Mouse (Mus musculus) limb, embryonic 14.5 days (tissue): ENCODE measurements around the gene Rpl11. TPM values are rescaled to one million over a fixed set of nuclear protein-coding genes. Genes with fewer than 3 reads are reported as not detected.
A peak's percentile ranks its signal among the peaks of the same experiment; 100 is the strongest.
"Not testable (repeated sequence)": the region's sequence is repeated elsewhere in the genome, so short reads cannot be mapped to it uniquely, and the experiment has no call there.

Experiments used
- ATAC-seq: fragments of 200-750 bp; cut with Nextera tagmentation; 2 replicates; pipeline ENCODE4 v1.8.0; 2017; ENCODE audit warnings: low read depth, moderate number of reproducible peaks, moderate TSS enrichment; ENCODE audit not compliant: low FRiP score
- DNase-seq: peaks from one replicate; pipeline ENCODE4 v3.0.0-alpha.2; 2015; ENCODE audit warnings: low spot score
- H3K27ac ChIP-seq: fragments of 300-500 bp; sonication (generic); replicated peaks from 2 replicates; pipeline ENCODE4 v1.5.1; 2014; ENCODE audit warnings: low read depth, mild to moderate bottlenecking, low read length, moderate library complexity, mixed read lengths
- H3K27me3 ChIP-seq: fragments of 300-500 bp; sonication (generic); 2 replicates; pipeline ENCODE4 v1.6.1; 2014; ENCODE audit warnings: low read length, mixed read lengths; ENCODE audit not compliant: control insufficient read depth, insufficient read depth
- H3K36me3 ChIP-seq: fragments of 300-500 bp; sonication (generic); 2 replicates; pipeline ENCODE4 v1.6.1; 2014; ENCODE audit warnings: mild to moderate bottlenecking, low read length, moderate library complexity, mixed read lengths; ENCODE audit not compliant: control insufficient read depth, insufficient read depth
- H3K4me1 ChIP-seq: fragments of 300-500 bp; sonication (generic); 2 replicates; pipeline ENCODE4 v1.6.1; 2014; ENCODE audit warnings: antibody characterized with exemption, low read length, mixed read lengths; ENCODE audit not compliant: control insufficient read depth, insufficient read depth
- H3K4me2 ChIP-seq: fragments of 300-500 bp; sonication (generic); replicated peaks from 2 replicates; pipeline ENCODE4 v1.6.1; 2014; ENCODE audit warnings: low read depth, mild to moderate bottlenecking, low read length, moderate library complexity; ENCODE audit not compliant: severe bottlenecking
- H3K4me3 ChIP-seq: fragments of 300-500 bp; sonication (generic); replicated peaks from 2 replicates; pipeline ENCODE4 v1.5.1; 2014; ENCODE audit warnings: low read length
- H3K9ac ChIP-seq: fragments of 300-500 bp; sonication (generic); 2 replicates; pipeline ENCODE4 v1.6.1; 2014; ENCODE audit warnings: mild to moderate bottlenecking, low read depth, low read length, moderate library complexity; ENCODE audit not compliant: severe bottlenecking
- H3K9me3 ChIP-seq: fragments of 300-500 bp; sonication (generic); 2 replicates; pipeline ENCODE4 v1.6.1; 2016; ENCODE audit warnings: low read length; ENCODE audit not compliant: control insufficient read depth
- POLR2A ChIP-seq: fragments of 200-500 bp; IDR thresholded peaks from 2 replicates; pipeline ENCODE4 v1.8.0; 2012; ENCODE audit warnings: inconsistent platforms, mild to moderate bottlenecking, moderate library complexity, borderline replicate concordance; ENCODE audit not compliant: insufficient read depth, insufficient read length; ENCODE audit errors: extremely low read depth
- WGBS: fragments of 180-500 bp; shearing (Covaris S2); extraction: QIAGEN DNeasy Blood & Tissue Kit; methylation state at CpG from one replicate; pipeline ENCODE4 v1.1.7; 2014; 5-methylcytosine and 5-hydroxymethylcytosine counted together
- polyA plus RNA-seq, 2 experiments: library from polyadenylated mRNA; depleted of rRNA in 1 of 2; stranded (reverse) in 1 of 2; unstranded in 1 of 2; fragments of >200 nt; fragmentation: Nextera tagmentation in 1 of 2; extraction: Ambion mirVana in 1 of 2; gene quantifications; 2 replicates each; pipeline versions ENCODE4 v1.2.1 to v1.2.3; 2012 to 2014

Gene Rpl11
- polyA plus RNA-seq, 2 experiments: 591 to 1,343 TPM

DNA sequence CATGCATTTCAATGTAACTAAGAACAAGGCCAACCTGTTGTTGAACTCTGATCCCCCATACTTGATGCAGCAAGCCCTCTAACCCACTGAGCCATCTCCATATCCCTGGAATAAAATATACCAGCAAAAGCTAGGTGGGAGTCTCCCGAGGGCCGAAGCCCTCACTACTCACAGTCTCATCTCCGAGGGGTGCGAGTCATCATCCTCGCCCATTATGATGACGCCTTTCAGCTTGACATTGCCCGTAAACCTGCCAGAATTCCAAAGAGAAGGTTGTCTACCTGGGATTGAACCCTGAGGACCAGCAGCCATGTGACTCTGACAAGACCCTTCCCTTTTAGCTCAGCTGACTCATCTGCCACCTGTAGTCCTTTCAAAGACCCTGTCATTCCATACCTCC is 67.5 kb downstream of the Rpl11 start:
- Histone ChIP-seq H3K27me3 (no peaks in the 10 kb centered on the region), H3K4me3 (peak overlapping the region; percentile 93), H3K9me3 (no peaks in the 10 kb centered on the region), H3K36me3 (peaks cover 35% of the 10 kb centered on the region), H3K27ac (no peak overlapping the region), H3K9ac (peak overlapping the region; percentile 90; the same call in 1 of the 2 replicates), H3K4me2 (peak overlapping the region; percentile 79), H3K4me1 (peaks cover 11% of the 10 kb centered on the region)
- 84% methylated on average over 7 of the region's 7 CpGs for WGBS
- DNase-seq: no peak
- TF ChIP-seq POLR2A: no peak
- no peak for ATAC-seq

DNA sequence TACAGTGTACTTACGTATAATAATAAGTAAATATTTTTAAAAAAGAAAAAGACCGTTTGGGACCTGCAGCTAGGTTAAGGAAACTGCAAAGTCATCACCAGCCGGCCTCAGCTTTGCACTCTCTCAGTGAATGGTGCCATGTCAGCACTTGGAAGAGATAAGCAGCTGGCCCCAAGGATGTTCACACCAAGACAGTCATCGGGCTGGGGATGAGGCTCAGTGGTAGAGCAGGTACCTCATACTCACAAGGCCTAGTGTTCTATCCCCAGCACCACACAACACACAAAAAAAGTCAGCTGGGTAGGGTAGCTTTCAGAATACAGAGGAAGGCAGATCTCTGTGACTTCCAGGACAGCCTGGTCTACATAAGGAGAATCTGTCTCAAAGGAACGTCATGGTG is 68.0 kb downstream of the Rpl11 start:
- WGBS: 91% methylated on average over 5 of the region's 5 CpGs
- no peak for ATAC-seq
- H3K4me1 ChIP-seq: peaks cover 11% of the 10 kb centered on the region
- no peaks in the 10 kb centered on the region for H3K27me3 ChIP-seq
- no peak overlapping the region for H3K4me3 ChIP-seq
- no peak for TF ChIP-seq POLR2A
- peaks cover 37% of the 10 kb centered on the region for H3K36me3 ChIP-seq
- peak overlapping the region; percentile 79; the same call in 1 of the 2 replicates for H3K4me2 ChIP-seq
- no peaks in the 10 kb centered on the region for H3K9me3 ChIP-seq
- no peak overlapping the region for H3K27ac ChIP-seq
- H3K9ac ChIP-seq: no peak overlapping the region
- DNase-seq: no peak

DNA sequence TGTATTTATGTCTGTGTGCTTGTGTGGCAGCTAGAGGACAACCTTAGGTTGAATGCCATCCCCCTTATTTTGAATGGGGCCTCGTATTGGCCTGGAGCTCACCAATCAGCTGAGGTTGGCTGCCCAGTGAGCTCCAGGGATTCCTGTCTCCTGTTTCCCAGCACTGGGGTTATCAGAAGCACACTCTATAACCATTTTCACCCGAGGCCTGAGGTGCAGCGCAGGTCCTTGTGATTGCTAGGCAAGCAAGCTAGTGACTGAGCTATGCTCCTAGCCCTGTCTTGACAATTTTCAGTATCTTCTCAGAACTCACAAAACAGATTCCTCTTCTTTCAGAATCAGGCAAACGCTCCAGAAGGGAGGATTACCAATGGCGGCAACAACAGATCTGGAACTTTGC is 68.7 kb downstream of the Rpl11 start:
- Histone ChIP-seq H3K9ac (no peak overlapping the region), H3K9me3 (no peaks in the 10 kb centered on the region), H3K27me3 (no peaks in the 10 kb centered on the region), H3K27ac (no peak overlapping the region), H3K4me1 (peaks cover 11% of the 10 kb centered on the region), H3K4me2 (no peak overlapping the region), H3K4me3 (no peak overlapping the region), H3K36me3 (peaks cover 37% of the 10 kb centered on the region)
- ATAC-seq (no peak), DNase-seq (no peak)
- WGBS: 87% methylated on average over 5 of the region's 5 CpGs
- TF ChIP-seq POLR2A: no peak

DNA sequence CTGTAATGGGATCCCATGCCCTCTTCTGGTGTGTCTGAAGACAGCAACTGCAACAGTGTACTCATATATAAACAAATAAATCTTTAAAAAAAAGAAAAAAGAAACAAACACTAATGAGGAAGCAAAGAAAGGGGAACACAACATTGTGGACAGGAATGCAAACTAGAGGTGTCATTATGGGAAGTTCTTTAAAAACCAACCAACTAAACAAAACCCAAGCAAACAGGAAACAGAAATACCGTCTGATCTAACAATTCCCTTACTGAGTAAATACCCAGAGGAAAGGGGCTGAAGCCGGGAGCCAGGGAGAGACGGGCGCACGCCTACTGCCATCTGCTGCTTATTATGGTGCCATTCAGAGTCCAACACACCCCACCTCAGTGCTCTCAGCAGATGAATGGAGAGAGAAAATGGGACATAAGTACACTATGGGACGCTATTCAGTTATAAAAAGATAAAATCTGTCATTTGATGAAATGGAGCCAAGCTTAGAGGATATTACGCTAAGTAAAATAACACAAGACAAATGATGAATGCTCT is 71.6 kb downstream of the Rpl11 start:
- Histone ChIP-seq H3K36me3 (peaks cover 60% of the 10 kb centered on the region), H3K27ac (no peak overlapping the region), H3K9ac (no peak overlapping the region), H3K4me3 (no peak overlapping the region), H3K4me2 (no peak overlapping the region), H3K4me1 (peaks cover 8% of the 10 kb centered on the region), H3K27me3 (no peaks in the 10 kb centered on the region), H3K9me3 (no peaks in the 10 kb centered on the region)
- no peak for TF ChIP-seq POLR2A
- ATAC-seq (no peak), DNase-seq (no peak)
- WGBS: 77% methylated on average over 7 of the region's 7 CpGs

DNA sequence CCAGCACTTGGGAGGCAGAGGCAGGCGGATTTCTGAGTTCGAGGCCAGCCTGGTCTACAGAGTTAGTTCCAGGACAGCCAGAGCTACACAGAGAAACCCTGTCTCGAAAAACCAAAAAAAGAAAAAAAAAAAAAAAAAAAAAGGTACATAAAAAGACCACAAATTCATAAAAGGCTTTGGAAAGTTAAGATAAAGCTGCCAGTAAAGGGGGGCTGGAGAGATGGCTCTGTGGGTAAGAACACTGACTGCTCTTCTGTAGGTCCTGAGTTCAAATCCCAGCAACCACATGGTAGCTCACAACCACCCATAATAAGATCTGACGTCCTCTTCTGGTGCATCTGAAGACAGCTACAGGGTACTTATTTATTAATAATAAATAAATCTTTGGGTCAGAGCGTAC is 73.0 kb downstream of the Rpl11 start:
- DNase-seq, H3K27me3 ChIP-seq, H3K4me3 ChIP-seq, H3K4me1 ChIP-seq, H3K4me2 ChIP-seq, H3K9me3 ChIP-seq, ATAC-seq, H3K9ac ChIP-seq, H3K27ac ChIP-seq: not testable (repeated sequence)
- 96% methylated on average over 5 of the region's 5 CpGs for WGBS
- H3K36me3 ChIP-seq: peaks cover 72% of the 10 kb centered on the region

Other genes with a start within 250 kb of the Rpl11 start
- 139 and 145 TPM in 2 replicates for gene Srsf10, start 197.7 kb downstream of the Rpl11 start, polyA plus RNA-seq (2012; rRNA removed)
- gene Srsf10, start 197.7 kb downstream of the Rpl11 start, polyA plus RNA-seq (2014; fragmentation: Nextera tagmentation; extraction: Ambion mirVana): 258 and 273 TPM in 2 replicates
- gene Pnrc2, start 179.6 kb downstream of the Rpl11 start, polyA plus RNA-seq (2012; rRNA removed): 105 and 106 TPM in 2 replicates
- 165 and 178 TPM in 2 replicates for gene Pnrc2, start 179.6 kb downstream of the Rpl11 start, polyA plus RNA-seq (2014; fragmentation: Nextera tagmentation; extraction: Ambion mirVana)
- 0.70 TPM in 2 replicates for gene Cnr2, start 158.0 kb downstream of the Rpl11 start, polyA plus RNA-seq (2012; rRNA removed)
- 0.57 and 0.94 TPM in 2 replicates for gene Cnr2, start 158.0 kb downstream of the Rpl11 start, polyA plus RNA-seq (2014; fragmentation: Nextera tagmentation; extraction: Ambion mirVana)
- 45.6 and 50.1 TPM in 2 replicates for gene Fuca1, start 132.7 kb downstream of the Rpl11 start, polyA plus RNA-seq (2012; rRNA removed)
- gene Fuca1, start 132.7 kb downstream of the Rpl11 start, polyA plus RNA-seq (2014; fragmentation: Nextera tagmentation; extraction: Ambion mirVana): 80.8 and 92.8 TPM in 2 replicates
- gene Hmgcl, start 107.0 kb downstream of the Rpl11 start, polyA plus RNA-seq (2012; rRNA removed): 60.8 and 69.7 TPM in 2 replicates
- 93.4 and 97.6 TPM in 2 replicates for gene Hmgcl, start 107.0 kb downstream of the Rpl11 start, polyA plus RNA-seq (2014; fragmentation: Nextera tagmentation; extraction: Ambion mirVana)
- 83.7 and 101 TPM in 2 replicates for gene Gale, start 89.7 kb downstream of the Rpl11 start, polyA plus RNA-seq (2012; rRNA removed)
- gene Gale, start 89.7 kb downstream of the Rpl11 start, polyA plus RNA-seq (2014; fragmentation: Nextera tagmentation; extraction: Ambion mirVana): 52.0 and 59.3 TPM in 2 replicates
- 106 and 133 TPM in 2 replicates for gene Lypla2, start 80.8 kb downstream of the Rpl11 start, polyA plus RNA-seq (2012; rRNA removed)
- 105 and 117 TPM in 2 replicates for gene Lypla2, start 80.8 kb downstream of the Rpl11 start, polyA plus RNA-seq (2014; fragmentation: Nextera tagmentation; extraction: Ambion mirVana)
- 49.1 and 50.2 TPM in 2 replicates for gene Pithd1, start 66.2 kb downstream of the Rpl11 start, polyA plus RNA-seq (2012; rRNA removed)
- 52.6 and 59.9 TPM in 2 replicates for gene Pithd1, start 66.2 kb downstream of the Rpl11 start, polyA plus RNA-seq (2014; fragmentation: Nextera tagmentation; extraction: Ambion mirVana)
- 21.6 and 28.1 TPM in 2 replicates for gene Eloa, start 31.7 kb downstream of the Rpl11 start, polyA plus RNA-seq (2012; rRNA removed)
- 50.5 and 50.8 TPM in 2 replicates for gene Eloa, start 31.7 kb downstream of the Rpl11 start, polyA plus RNA-seq (2014; fragmentation: Nextera tagmentation; extraction: Ambion mirVana)
- 417 and 561 TPM in 2 replicates for gene Id3, start 90.1 kb upstream of the Rpl11 start, polyA plus RNA-seq (2012; rRNA removed)
- 500 and 565 TPM in 2 replicates for gene Id3, start 90.1 kb upstream of the Rpl11 start, polyA plus RNA-seq (2014; fragmentation: Nextera tagmentation; extraction: Ambion mirVana)
- gene E2f2, start 119.0 kb upstream of the Rpl11 start, polyA plus RNA-seq (2012; rRNA removed): 8.9 and 9.4 TPM in 2 replicates
- gene E2f2, start 119.0 kb upstream of the Rpl11 start, polyA plus RNA-seq (2014; fragmentation: Nextera tagmentation; extraction: Ambion mirVana): 5.9 and 6.8 TPM in 2 replicates
- gene Asap3, start 152.9 kb upstream of the Rpl11 start, polyA plus RNA-seq (2012; rRNA removed): 22.9 and 26.6 TPM in 2 replicates
- 12.0 and 14.6 TPM in 2 replicates for gene Asap3, start 152.9 kb upstream of the Rpl11 start, polyA plus RNA-seq (2014; fragmentation: Nextera tagmentation; extraction: Ambion mirVana)
- 4.7 and 8.0 TPM in 2 replicates for gene Tcea3, start 194.3 kb upstream of the Rpl11 start, polyA plus RNA-seq (2012; rRNA removed)
- 17.4 and 20.6 TPM in 2 replicates for gene Tcea3, start 194.3 kb upstream of the Rpl11 start, polyA plus RNA-seq (2014; fragmentation: Nextera tagmentation; extraction: Ambion mirVana)
- gene Zfp46, start 231.3 kb upstream of the Rpl11 start, polyA plus RNA-seq (2012; rRNA removed): 39.6 and 47.0 TPM in 2 replicates
- gene Zfp46, start 231.3 kb upstream of the Rpl11 start, polyA plus RNA-seq (2014; fragmentation: Nextera tagmentation; extraction: Ambion mirVana): 28.2 and 30.2 TPM in 2 replicates